Mouse (Mus musculus) stomach, adult 2 months (tissue): ENCODE measurements around the gene Ccdc27. TPM values are rescaled to one million over a fixed set of nuclear protein-coding genes. Genes with fewer than 3 reads are reported as not detected.

ENCODE experiments used
- polyA plus RNA-seq: library from polyadenylated mRNA; depleted of rRNA; stranded (reverse); fragments of >200 nt; gene quantifications from 2 replicates; pipeline ENCODE4 v1.2.3, GENCODE M21; 2012; rRNA removed

The Ccdc27 gene
- polyA plus RNA-seq = not detected in 2 replicates

GRCm38 (mm10) chr4:154042577-154042976 lies at the start of gene Ccdc27:
Gene Ccdc27 (minus strand): TSS chr4:154042677.

GRCm38 (mm10) chr4:154025641-154026440 lies 16.6 kb downstream of the Ccdc27 start, which contains the start of gene Smim1:
Gene Smim1 (minus strand): TSS chr4:154026230.

GRCm38 (mm10) chr4:154011646-154012089 lies 30.8 kb downstream of the Ccdc27 start, which contains the start of gene Lrrc47:
Gene Lrrc47 (plus strand): TSS chr4:154011731.

Other genes with a start within 250 kb of the Ccdc27 start
- gene A430005L14Rik, start 85.4 kb downstream of the Ccdc27 start, polyA plus RNA-seq = 22.0 and 31.1 TPM in 2 replicates
- 4.2 and 5.3 TPM in 2 replicates for gene Dffb, start 67.6 kb downstream of the Ccdc27 start, polyA plus RNA-seq
- gene Cep104, start 67.5 kb downstream of the Ccdc27 start, polyA plus RNA-seq = 5.3 and 5.5 TPM in 2 replicates
- 25.4 and 35.3 TPM in 2 replicates for gene Lrrc47, start 30.9 kb downstream of the Ccdc27 start, polyA plus RNA-seq
- gene Smim1, start 16.4 kb downstream of the Ccdc27 start, polyA plus RNA-seq = 19.0 and 23.7 TPM in 2 replicates
- 0.57 and 1.0 TPM in 2 replicates for gene Trp73, start 97.5 kb upstream of the Ccdc27 start, polyA plus RNA-seq
- gene Wrap73, start 99.7 kb upstream of the Ccdc27 start, polyA plus RNA-seq = 13.1 and 13.3 TPM in 2 replicates
- 73.7 and 93.7 TPM in 2 replicates for gene Tprgl, start 118.0 kb upstream of the Ccdc27 start, polyA plus RNA-seq
- 9.5 and 11.1 TPM in 2 replicates for gene Megf6, start 128.1 kb upstream of the Ccdc27 start, polyA plus RNA-seq